Mouse (Mus musculus) telencephalon, adult 2 months (tissue): ENCODE results near the gene Gdnf.

Experiments
- DNase-seq: peaks from one replicate; pipeline ENCODE4 v3.0.0-alpha.2; 2011; ENCODE audit warnings: low read depth, low spot score

The Gdnf gene

DNA sequence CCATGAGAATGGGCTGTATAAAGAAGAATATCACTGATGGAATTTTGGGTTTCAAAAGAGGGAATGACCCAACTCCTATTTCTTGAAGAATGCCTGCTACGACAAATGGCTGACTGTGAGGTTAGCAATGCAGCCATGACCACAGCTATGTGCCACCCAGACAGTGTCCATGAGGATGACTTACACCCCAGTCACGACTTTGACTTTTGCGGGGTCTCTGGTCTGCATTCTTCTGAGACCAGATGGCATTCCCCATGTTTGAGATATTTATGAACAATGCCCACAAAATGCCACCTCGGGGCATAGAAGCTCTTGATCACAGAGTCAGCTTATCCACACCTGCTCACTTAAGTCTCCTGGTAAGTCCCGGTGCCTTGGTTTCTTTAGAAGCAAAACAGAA is 52.2 kb downstream of the Gdnf start:
- DNase-seq: no peak

DNA sequence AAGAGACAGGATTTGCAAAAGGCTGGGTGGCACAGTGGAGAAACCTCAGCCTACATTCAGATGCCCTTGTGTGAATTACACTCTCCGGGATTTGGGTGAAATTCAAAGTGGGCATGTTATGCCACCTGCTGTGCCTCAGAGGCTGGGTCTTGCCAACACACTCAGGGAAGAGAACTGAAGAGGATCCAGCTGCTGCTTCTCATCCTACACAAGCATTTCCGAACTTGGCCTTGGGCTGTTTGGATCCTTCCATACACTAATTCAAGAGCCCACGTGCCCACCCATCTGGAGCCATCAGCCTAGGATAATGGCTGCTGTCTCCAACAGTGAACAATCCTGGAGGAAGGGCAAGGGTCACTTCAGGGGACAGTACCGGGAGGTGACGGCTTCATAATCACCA is 52.7 kb downstream of the Gdnf start:
- peak; percentile 27 for DNase-seq

DNA sequence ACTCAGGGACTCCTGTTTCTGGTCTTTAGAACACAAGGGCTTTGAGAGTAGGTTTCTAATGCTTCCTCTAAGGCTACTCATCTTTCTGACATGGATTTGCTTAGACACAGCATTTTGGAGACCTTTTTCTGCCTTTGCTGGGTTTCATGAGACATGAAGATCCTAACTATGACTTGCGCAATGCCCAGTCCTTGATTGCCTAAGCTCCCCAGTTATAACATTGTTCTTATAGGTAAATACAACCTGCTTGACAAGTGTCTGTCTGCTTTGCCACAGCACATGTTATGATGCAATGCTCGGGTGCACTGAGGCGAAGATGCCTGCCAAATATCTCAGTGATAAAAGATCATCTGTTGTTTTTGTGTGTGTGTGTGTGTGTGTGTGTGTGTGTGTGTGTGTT is 54.7 kb downstream of the Gdnf start:
- DNase-seq: no peak

DNA sequence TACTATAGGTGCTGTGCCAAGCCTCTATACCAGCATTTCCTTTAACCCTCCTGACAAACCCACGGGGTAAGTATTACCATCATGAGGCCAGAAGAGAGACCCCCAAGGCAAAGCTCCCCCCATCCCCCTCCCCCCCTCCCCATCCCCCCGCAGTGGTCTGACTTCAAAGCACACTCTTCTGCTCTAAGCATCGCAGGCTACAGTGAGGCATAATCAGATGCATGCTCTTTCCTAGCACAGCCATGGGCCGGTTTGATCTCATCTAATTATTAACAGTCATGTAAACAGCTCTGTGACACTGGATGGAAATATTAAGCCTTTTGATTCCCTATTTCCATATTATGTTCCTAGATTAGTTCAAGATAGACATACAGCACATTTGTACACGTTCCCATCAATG is 61.8 kb downstream of the Gdnf start:
- DNase-seq: no peak

DNA sequence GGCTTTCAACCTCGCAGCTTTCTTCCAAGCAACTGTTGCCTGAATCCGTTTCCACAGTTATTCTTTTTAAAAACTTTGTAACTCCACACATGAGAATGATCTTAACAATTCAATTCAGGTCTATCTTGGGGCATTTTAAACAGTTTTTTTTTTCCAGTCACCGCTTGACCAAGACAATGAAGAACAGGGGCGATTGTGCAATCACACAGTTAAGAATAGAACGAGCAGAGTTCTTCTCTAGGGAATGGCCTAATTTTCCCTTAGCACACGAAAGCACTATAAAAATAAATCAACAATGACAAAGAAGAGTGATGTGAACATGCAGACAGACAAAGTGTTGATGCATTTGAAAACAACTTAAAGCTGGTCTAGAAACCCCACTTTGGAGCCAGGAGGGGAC is 65.2 kb downstream of the Gdnf start:
- DNase-seq: no peak

DNA sequence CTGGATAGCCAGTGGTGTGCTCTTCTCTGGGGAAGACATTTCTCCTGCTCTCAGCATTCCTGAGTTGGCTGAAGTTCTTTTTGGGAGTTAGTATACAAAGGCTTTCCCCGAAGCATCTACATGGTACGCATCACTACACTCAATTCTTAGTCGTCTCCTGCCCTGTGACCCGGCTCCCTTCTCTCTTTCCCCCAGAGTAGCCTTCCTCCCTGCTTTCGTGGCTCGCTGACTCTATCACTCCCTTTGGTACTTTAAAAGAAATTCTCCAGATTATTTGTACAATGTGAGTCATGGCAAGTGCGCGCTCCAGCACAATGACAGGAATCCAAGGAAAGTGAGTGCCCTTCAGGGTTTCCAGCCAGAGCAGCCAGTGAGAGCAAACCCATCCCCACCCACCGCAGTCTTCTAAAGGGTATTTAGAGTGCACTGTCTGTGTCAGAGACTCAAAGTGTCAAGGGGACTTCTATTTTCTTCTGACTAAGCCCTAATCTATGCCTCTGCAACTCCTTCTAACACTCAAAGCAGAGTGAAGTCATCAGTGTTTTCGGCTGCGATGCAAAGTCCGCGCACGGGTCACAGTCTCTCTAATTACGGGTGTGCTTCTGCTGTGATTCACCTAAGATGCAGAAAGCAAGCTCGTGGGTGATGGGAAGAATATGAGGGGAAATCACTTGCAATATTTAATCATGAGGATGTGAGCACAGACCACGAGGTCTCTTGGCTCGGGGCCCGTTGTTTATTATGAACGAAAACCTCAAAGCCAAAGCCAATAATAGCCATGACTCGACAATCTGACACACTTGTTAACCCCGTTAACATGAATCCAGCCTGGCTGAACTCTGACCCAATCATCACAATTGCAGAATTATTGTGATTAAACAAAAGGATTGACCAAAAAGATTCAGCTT is 67.2 kb downstream of the Gdnf start:
- no peak for DNase-seq

DNA sequence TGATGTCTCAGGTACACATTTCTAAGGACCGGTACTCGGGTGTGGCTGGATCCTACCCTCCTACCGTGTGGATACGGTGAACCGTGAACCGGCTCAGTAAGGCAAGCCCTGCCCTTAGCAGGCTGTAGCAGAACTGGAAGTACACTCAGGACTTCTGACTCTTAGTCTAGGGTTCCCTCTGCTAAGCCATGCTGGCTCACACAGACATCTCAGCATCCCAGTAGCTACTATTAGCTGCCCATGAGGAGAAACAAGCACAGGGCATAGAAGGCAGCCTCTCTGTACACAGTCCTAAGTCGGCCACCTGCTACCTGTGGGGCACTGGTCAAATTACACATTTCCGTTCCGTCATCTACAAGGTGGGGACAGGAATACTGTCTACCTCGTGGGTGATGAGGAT is 68.2 kb downstream of the Gdnf start:
- DNase-seq: no peak

DNA sequence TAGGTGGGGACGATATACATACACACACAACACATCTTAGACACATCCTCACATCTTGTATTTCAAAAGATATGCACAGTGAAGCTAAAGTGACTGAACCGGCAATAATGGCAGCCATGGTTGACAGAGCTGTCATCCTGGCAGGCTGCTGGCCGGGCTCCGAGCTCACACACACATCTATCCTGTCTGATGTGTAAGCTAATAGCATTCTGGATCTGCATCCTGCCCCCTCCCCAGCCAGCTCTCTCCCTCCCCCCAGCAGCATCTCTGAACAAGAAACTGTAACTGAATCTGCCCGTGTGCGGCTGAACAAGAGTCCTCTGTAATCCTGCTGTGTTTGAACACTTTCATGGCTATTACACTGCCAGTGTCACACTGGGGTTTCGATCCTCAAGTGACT is 69.3 kb downstream of the Gdnf start:
- no peak for DNase-seq

DNA sequence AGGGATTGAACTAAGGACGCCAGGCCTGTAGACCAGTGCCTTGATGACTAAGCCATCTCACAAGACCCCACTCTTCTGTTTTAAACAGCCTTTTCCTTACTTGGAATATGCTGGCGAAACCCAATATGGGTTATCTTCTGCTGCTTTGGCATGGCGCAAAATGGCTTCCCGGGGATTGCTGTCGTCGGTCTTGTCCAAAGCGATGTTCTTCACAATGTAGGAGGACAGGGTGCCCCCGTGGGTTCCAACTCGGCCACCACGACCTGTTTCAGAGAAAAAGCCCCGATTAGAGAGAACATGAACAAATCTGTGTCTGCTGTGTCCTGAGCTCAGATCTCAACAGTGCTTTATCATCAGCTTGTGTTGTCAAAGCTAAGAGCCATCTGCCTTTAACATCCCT is 73.5 kb downstream of the Gdnf start:
- DNase-seq: no peak

DNA sequence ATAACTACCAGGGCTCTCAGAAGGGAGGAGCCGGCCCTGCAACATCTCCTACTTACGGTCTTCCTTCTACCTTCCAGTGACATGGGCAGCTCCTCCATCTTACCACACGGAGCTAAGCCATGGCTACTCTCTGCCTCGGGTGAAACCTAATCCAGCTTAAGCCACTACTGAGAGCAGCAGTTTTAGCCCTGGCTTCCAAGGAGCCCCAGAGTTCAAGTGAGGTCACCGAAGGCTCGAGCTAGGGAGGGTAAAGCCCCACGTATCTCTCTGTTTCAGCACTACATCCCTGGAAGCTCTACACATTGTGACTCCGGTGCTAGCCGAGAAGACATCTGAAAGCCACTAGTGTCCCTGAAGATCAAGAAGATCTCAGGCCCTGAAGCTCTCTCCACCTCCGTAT is 74.5 kb downstream of the Gdnf start:
- no peak for DNase-seq

DNA sequence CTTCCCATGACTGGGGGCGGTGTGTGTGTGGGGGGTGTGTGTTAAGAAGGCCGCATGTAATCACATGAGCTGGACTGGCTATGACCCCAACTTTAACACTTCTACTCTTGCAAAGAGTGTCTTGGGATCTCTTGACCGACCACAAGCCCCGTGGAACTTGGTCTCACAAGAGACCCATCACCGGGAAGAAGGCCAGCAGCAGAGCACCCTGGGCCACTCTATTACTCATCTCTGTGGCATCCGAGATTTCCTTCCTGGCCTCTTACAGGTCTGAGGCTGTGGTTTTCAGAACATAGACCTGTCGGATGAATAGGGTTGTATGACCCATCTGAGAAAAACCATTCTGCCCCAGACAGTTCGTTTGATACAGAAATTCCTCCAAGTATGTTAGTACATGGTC is 75.9 kb downstream of the Gdnf start:
- no peak for DNase-seq
